Mouse (Mus musculus) cortical plate, adult 2 months (tissue): ENCODE results near the gene Snapc2.
A peak's percentile ranks its signal among the peaks of the same experiment; 100 is the strongest.

Source experiments
- CTCF ChIP-seq: fragments of 200-500 bp; IDR thresholded peaks from 2 replicates; pipeline ENCODE4 v1.5.1; 2011; ENCODE audit warnings: mild to moderate bottlenecking, control low read depth, low read length; ENCODE audit not compliant: insufficient read depth; ENCODE audit errors: extremely low read depth
- POLR2A ChIP-seq: fragments of 200-500 bp; IDR thresholded peaks from 2 replicates; pipeline ENCODE4 v1.6.1; 2011; ENCODE audit warnings: mild to moderate bottlenecking, low read length, control low read depth; ENCODE audit not compliant: insufficient read depth; ENCODE audit errors: extremely low read depth

DNA sequence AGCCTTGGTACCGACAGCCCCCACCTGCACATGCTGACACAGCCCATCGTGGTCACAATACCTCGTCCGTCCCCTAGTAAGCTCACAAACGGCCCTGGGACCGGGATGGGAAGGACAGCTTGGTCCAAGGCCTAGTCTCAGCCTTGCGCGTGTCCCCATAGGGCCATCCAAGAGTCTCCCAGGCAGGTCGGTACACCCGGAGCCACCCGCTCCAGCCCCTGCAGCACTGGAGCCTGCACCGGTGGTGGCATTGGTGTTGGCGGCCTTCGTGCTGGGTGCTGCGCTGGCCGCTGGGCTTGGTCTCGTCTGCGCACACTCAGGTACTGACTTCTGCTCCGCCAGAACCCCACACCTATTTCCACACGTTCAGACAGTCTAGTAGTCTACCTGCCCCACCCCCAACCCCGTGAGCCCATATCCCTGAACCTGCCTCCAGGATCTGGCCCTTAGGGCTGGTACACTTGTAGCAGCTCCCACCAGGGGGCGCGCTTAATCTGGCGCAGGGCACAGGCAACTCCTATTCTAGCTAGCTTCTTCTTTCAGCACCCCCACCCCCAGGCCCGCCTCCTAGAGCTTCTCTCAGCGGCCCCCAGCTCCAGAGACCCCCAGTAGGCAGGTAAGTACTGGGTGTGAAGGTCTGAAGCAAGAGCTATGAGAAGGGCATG is 2.4 kb upstream of the Snapc2 start:
- TF ChIP-seq POLR2A (no peak), CTCF (peak; percentile 76)
